Mouse (Mus musculus): ENCODE measurements around the gene Hist1h2bc.

DNA sequence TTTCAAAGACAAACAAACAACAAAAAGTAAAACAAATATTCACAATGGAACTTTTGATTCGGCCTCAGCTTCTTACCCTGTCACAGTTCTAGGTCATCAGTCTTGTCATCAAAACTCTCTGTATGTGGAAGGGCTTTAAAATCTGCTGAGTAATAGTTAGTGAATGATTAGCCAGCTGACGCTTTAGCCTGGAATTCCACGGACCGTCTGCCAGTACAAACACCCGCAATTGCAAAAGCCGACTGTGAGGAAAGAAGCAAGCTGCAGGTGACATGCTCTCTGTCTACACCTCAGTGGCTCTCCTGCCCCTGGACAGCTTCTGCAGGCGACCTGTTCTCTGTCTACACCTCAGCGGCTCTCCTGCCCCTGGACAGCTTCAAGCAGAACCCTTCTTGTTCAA lies 46.5 kb downstream of the Hist1h2bc start:
- no peak for TF ChIP-seq POLR2A (IDR thresholded peaks at IDR 0.05; ENCODE audit: low read depth, low read length)
- no peak for TF ChIP-seq CTCF (IDR thresholded peaks at IDR 0.05; ENCODE audit: extremely low read depth, insufficient read depth, insufficient read length, insufficient replicate concordance)
